Mouse (Mus musculus): ENCODE measurements at regions not wholly inside any gene's neighbourhood (a gene's known extent, or its start where the extent isn't known, plus 50 kb on each side); places are given as distances from the start of the nearest gene placed in this dataset.

DNA sequence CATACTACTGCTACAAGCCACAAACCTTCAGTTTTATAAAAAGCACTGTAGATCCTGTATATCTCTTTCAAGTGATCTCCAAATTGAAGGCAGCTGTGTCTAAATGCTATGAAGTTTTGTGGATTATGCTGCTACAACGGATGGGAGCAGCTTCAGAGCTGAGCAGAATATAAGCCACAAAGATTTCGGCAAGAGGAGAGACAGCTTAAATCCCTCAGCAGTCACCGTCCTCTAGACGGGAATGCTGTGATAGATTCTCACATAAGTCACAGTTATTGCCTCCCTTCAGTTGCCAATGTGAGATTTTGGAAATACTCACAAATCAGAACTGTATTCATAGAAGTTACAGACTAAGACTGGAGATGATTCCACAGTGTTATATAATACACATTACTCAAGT lies 76.3 kb upstream of the Ccdc85a start:
- no peak for DNase-seq (ENCODE audit: low spot score in 2 of 2)

- DNase-seq (ENCODE audit: low spot score in 2 of 2) = no peak
These were observed 71.2 kb upstream of the Ccdc85a start for GRCm38 (mm10) chr11:28655169-28655846.

- no peak for DNase-seq (ENCODE audit: low spot score in 2 of 2)
These were observed 65.3 kb upstream of the Ccdc85a start for GRCm38 (mm10) chr11:28649446-28649845.

DNA sequence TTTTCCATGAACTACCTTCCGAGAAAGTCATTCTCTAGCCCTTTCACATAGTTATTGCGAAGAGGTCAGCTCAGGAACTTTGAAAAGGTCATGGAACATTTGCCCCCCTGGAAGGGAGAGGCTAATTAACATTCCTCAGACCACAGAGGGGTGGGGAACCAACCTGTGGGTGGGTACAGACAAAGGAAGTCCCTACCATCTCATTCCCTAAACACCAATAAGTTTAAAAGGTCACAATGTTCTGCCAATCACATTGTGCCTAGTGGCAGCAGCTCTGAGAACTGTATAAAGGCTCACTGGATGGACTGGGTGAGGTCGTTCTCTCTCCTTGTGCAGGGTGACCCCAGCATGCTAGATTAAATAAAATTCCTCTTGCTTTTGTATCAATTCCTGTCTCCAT lies 64.8 kb upstream of the Ccdc85a start:
- no peak for DNase-seq (ENCODE audit: low spot score in 2 of 2)

- no peak for DNase-seq (ENCODE audit: low spot score in 2 of 2)
These were observed 55.0 kb upstream of the Ccdc85a start for GRCm38 (mm10) chr11:28639081-28639480.

GRCm38 (mm10) chr11:28636752-28637151 lies 52.6 kb upstream of the Ccdc85a start:
- DNase-seq (ENCODE audit: low spot score in 2 of 2) = no peak

Measured in urinary bladder, postnatal 36 days (tissue).